Mouse (Mus musculus) kidney, adult 2 months (tissue): ENCODE measurements at regions not wholly inside any gene's neighbourhood (a gene's known extent, or its start where the extent isn't known, plus 50 kb on each side); places are given as distances from the start of the nearest gene placed in this dataset.

Source experiments
- CTCF ChIP-seq: fragments of 200-500 bp; conservative IDR thresholded peaks from 2 replicates; pipeline ENCODE4 v1.5.1; 2011; ENCODE audit warnings: low read depth, mild to moderate bottlenecking, control low read depth, low read length, moderate library complexity, mixed read lengths; ENCODE audit not compliant: insufficient read depth, insufficient read length
- POLR2A ChIP-seq: fragments of 200-500 bp; IDR thresholded peaks from one replicate; pipeline ENCODE4 v1.6.1; 2011; ENCODE audit warnings: low read depth, low read length, control low read depth

DNA sequence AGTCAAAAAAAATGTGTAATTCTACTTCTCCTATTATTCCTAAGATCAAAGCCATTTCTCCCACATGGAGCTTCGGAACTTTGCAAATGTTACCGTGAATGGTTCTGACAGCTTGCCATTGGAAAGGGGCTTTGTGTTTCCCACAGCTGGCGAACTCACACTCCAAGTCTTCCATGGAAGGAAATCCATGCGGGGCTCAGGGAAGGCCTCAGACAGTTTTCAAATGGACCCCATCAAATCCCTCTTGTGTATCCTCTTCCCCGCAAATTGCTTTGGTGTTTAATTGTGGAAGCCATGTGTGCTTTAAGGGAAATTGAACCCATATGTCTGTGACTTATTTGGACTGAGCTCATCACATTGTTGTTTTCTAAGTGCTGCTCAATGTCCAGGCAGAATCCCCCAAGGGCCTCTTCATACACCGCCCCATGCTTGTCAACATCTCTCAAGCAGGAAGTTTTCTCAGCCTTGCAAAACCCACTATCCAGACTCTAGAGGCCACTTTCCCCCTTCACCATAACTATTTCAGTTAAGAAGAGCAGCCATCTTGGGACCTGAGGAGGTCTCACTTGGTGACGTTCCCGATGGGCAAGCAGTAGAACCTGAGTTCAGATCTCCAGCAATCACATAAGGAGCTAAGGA lies 310.1 kb upstream of the Prkcq start:
- TF ChIP-seq CTCF: no peak
- no peak for TF ChIP-seq POLR2A
